Mouse (Mus musculus): Measurements from ENCODE around the gene Spout1. TPM values are rescaled to one million over a fixed set of nuclear protein-coding genes. Genes with fewer than 3 reads are reported as not detected.

Spout1 gene
- polyA plus RNA-seq, 1 experiment = 26.9 TPM

- DNase-seq (ENCODE audit: low spot score) = no peak
Measured at GRCm38 (mm10) chr2:30130156-30130555, 48.1 kb downstream of the Spout1 start.

DNA sequence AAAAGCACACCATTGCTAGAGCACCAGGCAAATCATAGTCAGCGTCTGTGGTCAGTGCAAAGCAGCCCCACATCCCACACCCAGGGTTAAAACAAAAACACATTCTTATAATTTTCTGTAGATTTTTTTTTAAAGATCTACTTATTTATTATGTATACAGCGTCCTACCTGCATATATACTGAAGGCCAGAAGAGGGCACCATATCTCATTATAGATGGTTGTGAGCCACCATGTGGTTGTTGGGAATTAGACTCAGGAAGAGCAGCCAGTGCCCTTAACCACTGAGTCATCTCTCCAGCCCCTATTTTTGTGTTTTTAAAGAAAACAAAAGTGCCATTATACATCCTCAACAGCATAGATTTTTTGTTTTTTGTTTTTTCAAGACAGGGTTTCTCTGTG is 49.5 kb downstream of the Spout1 start:
- no peak for DNase-seq (ENCODE audit: low spot score)

DNA sequence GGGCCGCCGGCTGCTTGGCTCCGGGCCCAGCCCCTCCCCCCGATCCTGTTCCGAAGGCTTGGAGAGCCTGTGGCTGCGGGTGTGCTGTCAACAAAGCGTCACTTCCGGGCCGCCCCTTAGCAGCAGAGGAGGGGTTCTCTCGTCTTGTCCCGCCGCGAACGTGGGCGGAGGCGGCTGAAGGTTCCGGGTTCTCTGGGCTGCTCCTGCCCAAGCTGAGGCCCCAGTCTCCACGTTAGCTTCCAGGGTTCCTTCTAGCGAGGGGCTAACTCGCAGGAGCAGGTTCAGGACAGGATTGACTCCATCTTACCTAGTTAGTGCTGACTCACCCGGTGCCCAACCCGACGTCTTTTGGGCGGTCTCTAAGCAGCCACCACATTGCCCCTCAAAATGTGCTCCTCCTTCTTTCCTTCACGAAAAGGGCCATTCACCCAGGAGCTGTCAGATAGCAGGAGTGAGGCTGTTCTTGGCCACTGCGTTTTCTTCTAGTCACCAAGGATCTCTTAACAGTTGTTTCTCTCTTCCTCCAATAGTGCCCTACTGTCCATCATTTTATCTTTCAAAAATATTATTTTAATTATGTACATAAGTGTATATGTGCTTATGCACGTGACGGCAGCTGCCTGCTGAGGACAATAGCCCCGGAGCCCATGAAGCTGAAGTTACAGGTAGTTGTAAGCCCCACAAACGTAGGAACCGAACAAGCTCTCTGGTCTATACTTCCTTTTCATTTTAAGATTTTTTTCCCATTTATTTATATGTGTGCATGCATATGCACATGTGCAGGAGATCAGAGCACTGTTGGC is 53.6 kb downstream of the Spout1 start, which contains the start of gene Zer1:
Gene Zer1, minus strand, starts transcription at position 114 of the 803 bp plus-strand sequence.
- peak; percentile 89 for DNase-seq (ENCODE audit: low spot score)

DNA sequence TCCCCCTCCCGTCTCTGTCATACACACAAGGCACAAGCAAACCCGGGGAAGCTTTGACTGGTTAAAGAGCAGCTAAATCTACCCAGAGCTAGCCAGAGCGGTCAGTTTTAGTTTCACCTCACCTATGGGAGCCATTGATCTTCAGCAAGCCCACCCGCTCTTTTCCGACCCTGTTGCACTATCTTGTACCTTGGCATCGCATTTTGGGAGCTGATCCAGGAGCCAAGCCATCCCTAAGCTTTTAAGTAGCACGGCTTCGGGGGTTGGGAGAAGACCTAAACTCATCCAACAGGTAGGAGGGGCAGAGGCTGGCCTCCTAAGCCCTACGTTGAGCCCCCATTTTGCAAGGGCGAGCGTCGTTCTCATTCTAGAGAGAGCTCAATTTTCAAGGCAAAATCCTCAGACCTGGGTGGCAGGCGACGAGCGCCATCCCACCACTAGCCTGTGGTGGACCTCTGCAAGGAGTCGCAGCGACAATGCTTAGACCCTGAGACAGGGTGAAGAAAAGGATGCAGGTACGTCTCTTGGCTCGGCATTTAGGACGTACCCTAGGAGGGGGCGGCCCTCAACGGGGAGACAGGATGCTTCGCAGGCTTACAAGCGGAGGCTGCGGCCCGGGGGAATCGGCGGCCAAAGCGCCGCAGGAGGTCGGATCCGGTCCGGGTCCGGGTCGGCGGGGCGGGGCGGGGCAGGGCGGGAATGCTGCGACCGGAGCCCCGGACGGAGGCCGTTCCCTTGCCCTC is 54.4 kb downstream of the Spout1 start:
- DNase-seq (ENCODE audit: low spot score) = no peak

Other genes starting within 250 kb of the Spout1 start
- 34.0 and 38.4 TPM in 2 replicates for gene Gle1, start 243.0 kb downstream of the Spout1 start, polyA plus RNA-seq (2012; rRNA removed)
- gene Sptan1, start 212.9 kb downstream of the Spout1 start, polyA plus RNA-seq (2012; rRNA removed) = 206 and 215 TPM in 2 replicates
- 17.6 and 18.0 TPM in 2 replicates for gene Wdr34, start 129.6 kb downstream of the Spout1 start, polyA plus RNA-seq (2012; rRNA removed)
- 114 and 146 TPM in 2 replicates for gene Set, start 121.1 kb downstream of the Spout1 start, polyA plus RNA-seq (2012; rRNA removed)
- gene Pkn3, start 100.8 kb downstream of the Spout1 start, polyA plus RNA-seq (2012; rRNA removed) = 18.6 and 22.3 TPM in 2 replicates
- 31.5 and 40.7 TPM in 2 replicates for gene Zdhhc12, start 84.8 kb downstream of the Spout1 start, polyA plus RNA-seq (2012; rRNA removed)
- 46.2 and 46.5 TPM in 2 replicates for gene Zer1, start 53.9 kb downstream of the Spout1 start, polyA plus RNA-seq (2012; rRNA removed)
- gene Tbc1d13, start 44.7 kb downstream of the Spout1 start, polyA plus RNA-seq (2012; rRNA removed) = 29.2 and 29.5 TPM in 2 replicates
- gene Endog, start 7.0 kb downstream of the Spout1 start, polyA plus RNA-seq (2012; rRNA removed) = 26.0 and 26.4 TPM in 2 replicates
- 75.5 and 103 TPM in 2 replicates for gene Kyat1, start 27.4 kb upstream of the Spout1 start, polyA plus RNA-seq (2012; rRNA removed)
- 24.3 and 30.2 TPM in 2 replicates for gene Lrrc8a, start 59.3 kb upstream of the Spout1 start, polyA plus RNA-seq (2012; rRNA removed)
- gene Gm28035, start 62.1 kb upstream of the Spout1 start, polyA plus RNA-seq (2012; rRNA removed) = 4.1 and 5.4 TPM in 2 replicates
- 36.2 and 55.9 TPM in 2 replicates for gene Phyhd1, start 87.7 kb upstream of the Spout1 start, polyA plus RNA-seq (2012; rRNA removed)
- gene Gm28038, start 102.6 kb upstream of the Spout1 start, polyA plus RNA-seq (2012; rRNA removed) = not detected in 2 replicates
- gene Dolk, start 107.9 kb upstream of the Spout1 start, polyA plus RNA-seq (2012; rRNA removed) = 14.4 and 15.7 TPM in 2 replicates
- gene Nup188, start 107.9 kb upstream of the Spout1 start, polyA plus RNA-seq (2012; rRNA removed) = 17.2 and 18.1 TPM in 2 replicates
- gene Sh3glb2, start 180.9 kb upstream of the Spout1 start, polyA plus RNA-seq (2012; rRNA removed) = 191 and 259 TPM in 2 replicates
- gene Miga2, start 185.8 kb upstream of the Spout1 start, polyA plus RNA-seq (2012; rRNA removed) = 32.6 and 34.4 TPM in 2 replicates
- 18.9 and 27.3 TPM in 2 replicates for gene Dolpp1, start 213.8 kb upstream of the Spout1 start, polyA plus RNA-seq (2012; rRNA removed)
- 27.3 and 38.1 TPM in 2 replicates for gene Crat, start 237.4 kb upstream of the Spout1 start, polyA plus RNA-seq (2012; rRNA removed)
- 90.0 and 93.9 TPM in 2 replicates for gene Ptpa, start 237.6 kb upstream of the Spout1 start, polyA plus RNA-seq (2012; rRNA removed)